Mouse (Mus musculus): ENCODE data around the gene Ncl.

DNA sequence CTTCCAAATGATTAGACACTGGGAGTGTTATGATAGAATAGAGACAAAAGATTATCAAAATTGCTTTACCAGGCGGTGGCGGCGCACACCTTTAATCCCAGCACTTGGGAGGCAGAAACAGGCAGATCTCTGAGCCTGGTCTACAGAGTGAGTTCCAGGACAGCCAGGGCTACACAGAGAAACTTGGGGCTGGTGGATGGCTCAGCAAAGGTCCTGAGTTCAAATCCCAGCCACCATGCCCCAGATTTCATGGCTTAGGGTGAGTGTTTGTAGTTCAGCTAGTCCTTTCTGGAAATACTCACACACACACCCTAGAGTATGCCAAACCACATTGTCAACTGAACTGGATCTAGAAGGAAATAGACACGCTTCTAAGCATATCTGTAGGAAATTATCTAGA is 14.1 kb downstream of the Ncl start:
- TF ChIP-seq CTCF (IDR thresholded peaks at IDR 0.05; ENCODE audit: low read depth) (no peak), EP300 (IDR thresholded peaks at IDR 0.05; ENCODE audit: low read depth) (no peak)

Data from heart, postnatal 0 days (tissue).